Mouse (Mus musculus): ENCODE results near the gene Dnase1l3. TPM values are rescaled to one million over a fixed set of nuclear protein-coding genes. Genes with fewer than 3 reads are reported as not detected.

The Dnase1l3 gene
- total RNA-seq, 2 experiments from 2014 or later, result 0.31 to 2.5 TPM

GRCm38 (mm10) chr14:7938809-7939784 lies 55.3 kb downstream of the Dnase1l3 start:
- DNase-seq (ENCODE audit: low spot score in 2 of 2), result no peak

- no peak for DNase-seq (ENCODE audit: low spot score in 2 of 2)
Measured at GRCm38 (mm10) chr14:7937052-7937630, 57.2 kb downstream of the Dnase1l3 start.

GRCm38 (mm10) chr14:7934166-7934565 lies 60.2 kb downstream of the Dnase1l3 start:
- no peak for DNase-seq (ENCODE audit: low spot score in 2 of 2)

- DNase-seq (ENCODE audit: low spot score in 2 of 2), result no peak
Measured at GRCm38 (mm10) chr14:7932151-7932550, 62.2 kb downstream of the Dnase1l3 start.

GRCm38 (mm10) chr14:7929029-7929428 lies 65.3 kb downstream of the Dnase1l3 start:
- no peak for DNase-seq (ENCODE audit: low spot score in 2 of 2)

DNA sequence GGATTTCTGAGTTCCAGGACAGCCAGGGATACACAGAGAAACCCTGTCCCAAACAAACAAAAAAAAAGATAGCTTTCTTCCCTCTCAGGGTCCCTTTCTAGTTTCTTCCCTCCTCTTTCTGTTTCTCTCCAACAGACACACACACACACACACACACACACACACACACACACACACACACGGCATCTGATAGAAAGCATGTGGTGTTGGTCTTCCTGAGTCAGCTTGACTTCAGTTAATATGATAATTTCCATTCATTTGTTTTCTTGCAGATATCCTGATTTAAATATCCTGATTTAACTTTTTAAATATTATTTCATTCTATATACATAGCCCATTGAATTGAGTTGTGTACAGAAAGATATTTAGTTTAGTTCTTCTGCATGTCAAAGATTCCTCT lies 66.0 kb downstream of the Dnase1l3 start:
- DNase-seq (ENCODE audit: low spot score in 2 of 2), result no peak

DNA sequence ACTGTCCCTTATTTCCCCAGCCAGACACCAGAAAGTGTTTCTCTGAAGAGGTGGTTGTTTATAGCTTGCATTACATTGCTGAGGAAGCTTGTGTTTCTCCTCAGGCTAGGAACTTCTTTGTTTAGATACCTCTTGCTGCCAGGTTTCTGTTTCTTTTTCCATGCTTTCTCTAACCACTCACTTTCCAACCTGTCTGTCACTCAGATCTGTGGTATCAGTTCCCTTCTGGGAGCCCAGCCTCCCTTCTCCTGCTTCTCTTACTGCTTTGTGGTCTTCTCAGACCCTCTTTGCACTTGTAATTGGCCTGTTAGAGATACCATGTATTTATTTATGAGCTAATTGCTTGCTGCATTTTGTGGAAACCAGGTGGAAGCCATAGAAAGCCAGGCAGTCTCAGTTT lies 70.7 kb downstream of the Dnase1l3 start:
- DNase-seq (ENCODE audit: low spot score in 2 of 2), result no peak

- no peak for DNase-seq (ENCODE audit: low spot score in 2 of 2)
Measured at GRCm38 (mm10) chr14:7921459-7921858, 72.9 kb downstream of the Dnase1l3 start.

- DNase-seq (ENCODE audit: low spot score in 2 of 2), result no peak
Measured at GRCm38 (mm10) chr14:7919921-7920320, 74.5 kb downstream of the Dnase1l3 start.

GRCm38 (mm10) chr14:7919309-7919708 lies 75.1 kb downstream of the Dnase1l3 start:
- no peak for DNase-seq (ENCODE audit: low spot score in 2 of 2)

GRCm38 (mm10) chr14:7918150-7918991 lies 76.0 kb downstream of the Dnase1l3 start:
- no peak for DNase-seq (ENCODE audit: low spot score in 2 of 2)

Other genes starting within 250 kb of the Dnase1l3 start
- not detected for gene Gm26661, start 203.0 kb downstream of the Dnase1l3 start, total RNA-seq (2021)
- 10 to 100 TPM; 54.7 to 54.8 TPM for gene Flnb, start 176.6 kb downstream of the Dnase1l3 start, total RNA-seq (2021)
- gene Gm45521, start 37.3 kb downstream of the Dnase1l3 start, total RNA-seq (2021), result not detected
- 10 to 100 TPM; 42.3 to 47.3 TPM for gene Abhd6, start 8.3 kb upstream of the Dnase1l3 start, total RNA-seq (2021)
- gene Rpp14, start 85.8 kb upstream of the Dnase1l3 start, total RNA-seq (2021), result 10 to 100 TPM; 25.8 to 37.4 TPM
- gene Pxk, start 103.6 kb upstream of the Dnase1l3 start, total RNA-seq (2021), result 10 to 100 TPM; 33.2 to 37.1 TPM
- gene Pdhb, start 178.5 kb upstream of the Dnase1l3 start, total RNA-seq (2021), result 100 to 1,000 TPM; 233 to 238 TPM
- 10 to 100 TPM; 16.0 to 18.8 TPM for gene Kctd6, start 219.6 kb upstream of the Dnase1l3 start, total RNA-seq (2021)